Mouse (Mus musculus) activated CD4-positive, CD25-positive, alpha-beta regulatory T cell, adult 4 months (primary cell): ENCODE results near the gene Zmym5. TPM values are rescaled to one million over a fixed set of nuclear protein-coding genes. Genes with fewer than 3 reads are reported as not detected.
"Not testable (repeated sequence)": the region's sequence is repeated elsewhere in the genome, so short reads cannot be mapped to it uniquely, and the experiment has no call there.

Experiments
- ATAC-seq: one replicate; pipeline ENCODE4 v1.8.0; 2017
- polyA plus RNA-seq, 2 experiments: library from polyadenylated mRNA; unstranded; fragments of 100-300 nt; shearing (Covaris generic); gene quantifications; one replicate each; pipeline ENCODE4 v1.2.1; 2017

Gene Zmym5
- polyA plus RNA-seq: 10 to 100 TPM; 47.0 to 47.8 TPM

- peak; percentile 89 for ATAC-seq
Measured at GRCm38 (mm10) chr14:56811701-56812339, at the start of gene Zmym5. Gene Zmym5, minus strand, starts transcription at chr14:56811716.

- no peak for ATAC-seq
Measured at GRCm38 (mm10) chr14:56849681-56850080, 38.2 kb upstream of the Zmym5 start.

GRCm38 (mm10) chr14:56848322-56848721 is 36.8 kb upstream of the Zmym5 start:
- no peak for ATAC-seq

GRCm38 (mm10) chr14:56844507-56844906 is 33.0 kb upstream of the Zmym5 start:
- ATAC-seq: no peak

- no peak for ATAC-seq
Measured at GRCm38 (mm10) chr14:56844033-56844432, 32.5 kb upstream of the Zmym5 start.

- ATAC-seq: not testable (repeated sequence)
Measured at GRCm38 (mm10) chr14:56834576-56834975, 23.1 kb upstream of the Zmym5 start.

GRCm38 (mm10) chr14:56833211-56833610 is 21.7 kb upstream of the Zmym5 start:
- ATAC-seq: not testable (repeated sequence)

- no peak for ATAC-seq
Measured at GRCm38 (mm10) chr14:56832563-56833113, 21.1 kb upstream of the Zmym5 start.

DNA sequence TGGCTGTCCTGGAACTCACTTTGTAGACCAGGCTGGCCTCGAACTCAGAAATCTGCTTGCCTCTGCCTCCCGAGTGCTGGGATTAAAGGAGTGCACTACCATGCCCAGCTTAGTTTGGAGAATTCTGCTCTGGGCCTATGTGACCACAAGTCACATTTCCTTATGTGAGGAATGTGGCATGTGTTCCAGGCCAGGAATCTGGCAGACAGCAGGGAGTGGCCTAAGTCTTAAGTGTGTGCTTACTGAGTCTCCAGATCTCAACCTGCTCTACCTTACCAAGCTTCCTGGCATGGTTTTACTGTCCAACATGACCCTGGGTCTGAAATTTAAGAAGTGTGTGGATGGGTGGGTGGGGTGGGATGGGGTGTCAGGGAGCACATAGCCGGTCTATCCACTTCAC is 20.6 kb upstream of the Zmym5 start:
- ATAC-seq: no peak

DNA sequence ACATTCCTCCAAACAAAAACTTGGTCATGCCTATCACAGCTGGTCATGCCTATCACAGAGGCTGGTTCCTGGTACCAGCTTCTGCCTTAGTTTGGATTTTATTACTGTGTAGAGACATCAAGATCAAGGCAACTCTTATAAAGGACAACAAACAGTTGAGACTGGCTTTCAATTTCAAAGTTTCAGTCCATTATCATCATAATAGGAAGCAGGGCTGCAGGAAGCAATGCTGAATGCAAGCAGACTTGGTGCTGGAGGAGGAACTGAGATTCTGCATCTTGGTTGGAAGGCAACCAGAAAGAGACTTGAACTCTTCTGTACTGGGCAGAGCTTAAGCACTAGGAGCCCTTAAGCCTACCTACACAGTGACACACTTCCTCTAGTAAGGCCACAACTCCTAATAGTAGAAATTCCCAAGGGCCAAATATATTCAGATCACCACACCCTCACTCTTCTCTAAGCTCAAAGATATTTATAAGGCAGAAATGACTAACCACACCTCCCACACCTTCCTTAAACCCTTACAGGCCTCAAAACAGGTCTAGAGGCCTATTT is 19.1 kb upstream of the Zmym5 start:
- ATAC-seq: no peak

- no peak for ATAC-seq
Measured at GRCm38 (mm10) chr14:56824562-56824961, 13.0 kb upstream of the Zmym5 start.

DNA sequence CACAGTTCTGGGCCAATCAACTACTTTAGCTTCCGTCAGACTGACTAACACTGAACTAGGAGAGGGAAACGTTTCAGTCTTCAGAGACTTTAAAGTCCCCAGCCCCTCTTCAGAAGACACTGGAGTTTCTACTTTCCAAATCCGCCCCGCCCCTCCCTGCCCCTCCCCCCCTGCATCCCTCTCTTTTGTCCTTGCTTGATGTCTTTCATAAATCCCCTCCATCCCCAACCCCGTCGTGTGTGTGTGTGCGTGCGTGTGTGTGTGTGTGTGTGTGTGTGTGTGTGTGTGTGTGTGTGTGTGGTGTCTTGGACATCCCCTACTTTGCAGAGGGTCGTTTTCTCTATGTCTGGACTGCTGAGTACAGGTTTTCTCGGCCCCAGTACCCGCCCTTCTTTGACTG is 6.1 kb upstream of the Zmym5 start:
- no peak for ATAC-seq

DNA sequence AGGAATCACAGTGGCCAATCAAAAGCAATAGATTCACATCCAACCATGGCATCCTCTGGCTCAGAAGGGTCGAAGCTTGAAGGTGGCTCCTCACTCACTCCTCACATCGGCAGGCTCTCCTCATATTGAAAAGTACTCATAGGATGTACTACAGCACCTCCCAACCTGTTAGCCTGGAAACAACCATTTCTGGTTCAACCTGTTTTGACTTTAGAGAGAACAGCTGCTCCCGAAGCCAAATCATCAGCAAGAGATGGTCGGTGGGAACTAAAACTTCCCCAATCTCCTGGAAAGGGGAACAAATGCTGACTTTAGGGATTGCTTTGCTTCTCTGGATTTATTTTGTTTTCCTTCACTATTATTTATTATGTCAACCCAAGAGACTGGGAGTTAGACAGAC is 5.6 kb upstream of the Zmym5 start:
- ATAC-seq: no peak

DNA sequence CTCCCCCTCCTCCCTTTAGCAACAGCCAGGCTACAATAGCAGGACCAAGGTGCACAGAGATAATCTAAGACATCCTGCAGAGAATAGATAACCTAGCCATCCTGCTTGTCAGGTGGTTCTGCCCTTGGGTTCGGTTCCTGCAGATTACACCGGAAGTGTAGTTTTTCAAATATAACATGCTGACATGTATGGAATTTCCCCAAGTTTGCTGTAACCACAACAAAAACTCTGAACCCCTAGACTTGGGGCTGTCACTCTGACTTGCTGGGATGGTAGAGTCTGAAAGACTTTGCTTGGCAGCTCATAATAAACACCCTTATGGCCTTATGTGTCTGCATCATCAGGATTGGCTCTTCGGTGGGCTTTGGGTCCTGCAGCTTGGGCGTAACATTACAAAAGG is 5.0 kb upstream of the Zmym5 start:
- ATAC-seq: peak; percentile 38

DNA sequence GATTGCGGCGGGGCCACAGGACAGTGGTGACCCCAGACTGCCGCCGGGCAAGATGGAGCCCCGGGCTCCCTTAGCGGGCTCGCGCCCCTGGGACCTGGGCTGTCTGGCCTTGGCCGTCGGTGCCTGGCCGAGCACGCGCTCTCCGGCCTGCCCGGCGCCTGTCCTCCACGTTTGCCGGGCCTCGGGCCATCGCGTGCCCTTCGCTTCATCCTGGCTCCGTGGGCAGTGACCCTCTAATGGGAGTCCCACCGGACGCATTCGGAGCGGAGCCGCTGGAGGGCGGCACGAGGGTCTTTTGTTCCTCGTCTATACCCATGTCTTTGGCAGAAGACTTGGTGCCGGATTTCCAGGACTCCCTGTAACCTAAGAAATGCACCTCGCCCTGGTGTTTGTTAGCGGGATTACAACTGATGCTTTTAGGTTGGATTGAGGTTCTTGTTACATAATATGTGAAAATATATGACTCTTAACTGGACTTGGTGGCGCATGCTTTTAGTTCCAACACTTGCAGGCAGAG is 1.1 kb upstream of the Zmym5 start:
- peak; percentile 44 for ATAC-seq

DNA sequence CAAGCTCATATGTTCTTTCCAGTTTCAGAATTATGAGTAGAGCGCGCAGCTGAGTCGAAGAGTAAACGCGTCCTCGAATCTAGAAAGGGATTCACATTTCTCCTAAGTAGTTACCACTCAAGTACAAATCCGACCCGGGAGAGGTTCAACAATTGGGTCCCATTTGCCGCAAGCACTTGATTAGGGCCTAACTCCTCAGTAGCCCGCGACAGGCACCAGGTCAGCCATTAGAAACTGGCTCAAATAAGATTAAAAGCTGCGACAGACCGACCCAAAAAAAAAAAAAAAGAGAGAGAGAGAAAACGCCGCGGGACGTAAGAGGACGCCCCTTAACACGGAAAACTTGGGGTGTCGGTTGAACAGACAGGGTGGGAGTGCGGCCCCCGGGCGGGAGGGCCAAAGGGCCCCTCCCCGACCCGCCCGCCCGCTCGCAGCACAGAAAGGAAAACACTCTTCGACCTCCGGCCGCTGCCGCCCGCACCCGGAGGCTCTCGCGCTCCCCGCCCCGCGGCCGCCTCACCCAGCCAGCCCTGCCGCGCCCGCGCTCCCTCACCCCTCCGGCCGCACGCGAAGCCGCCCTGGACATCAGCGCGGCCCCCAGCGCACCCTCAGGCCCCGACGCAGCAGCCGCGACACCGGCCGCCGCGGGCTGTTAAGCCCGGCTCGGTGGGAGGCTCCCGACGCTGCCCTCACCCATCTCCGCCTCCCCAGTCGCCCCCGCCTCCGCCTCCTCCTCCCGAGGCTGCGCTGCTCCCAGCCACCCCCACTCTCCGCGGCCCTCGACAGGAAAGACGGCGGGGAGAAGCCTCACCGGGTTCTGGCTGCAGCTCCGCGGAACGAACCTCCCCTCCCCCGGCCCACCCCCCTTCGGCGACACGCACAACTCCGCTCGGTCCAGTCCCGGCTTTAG is 480 bp downstream of the Zmym5 start:
- not testable (repeated sequence) for ATAC-seq

DNA sequence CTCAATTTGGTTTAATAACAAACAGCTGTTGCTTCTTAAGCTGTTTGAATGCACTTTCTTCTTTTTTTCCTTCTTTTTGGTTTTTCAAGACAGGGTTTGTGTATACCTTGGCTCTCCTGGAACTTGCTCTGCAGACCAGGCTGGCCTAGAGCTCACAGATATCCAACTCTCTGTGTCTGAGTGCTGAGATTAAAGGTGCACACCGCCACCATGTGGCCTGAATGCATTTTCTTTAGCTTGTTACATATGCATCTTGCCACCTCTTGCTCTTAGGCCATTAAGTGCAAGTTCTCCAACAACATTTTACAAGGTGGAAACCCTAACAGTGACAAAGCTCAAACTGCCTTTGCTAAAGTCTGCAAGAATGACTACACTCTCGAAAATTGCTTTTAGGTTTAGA is 18.3 kb downstream of the Zmym5 start:
- ATAC-seq: no peak

GRCm38 (mm10) chr14:56784575-56784974 is 26.9 kb downstream of the Zmym5 start:
- no peak for ATAC-seq

GRCm38 (mm10) chr14:56778933-56779300 is 32.6 kb downstream of the Zmym5 start:
- no peak for ATAC-seq

- ATAC-seq: peak; percentile 78
Measured at GRCm38 (mm10) chr14:56778200-56778932, 33.1 kb downstream of the Zmym5 start, which contains the start of gene Pspc1. Gene Pspc1, minus strand, starts transcription at chr14:56778316.

- ATAC-seq: peak; percentile 29
Measured at GRCm38 (mm10) chr14:56777360-56778136, 34.0 kb downstream of the Zmym5 start.
